Mouse (Mus musculus): Measurements from ENCODE around the gene Ppp4r3a. TPM values are rescaled to one million over a fixed set of nuclear protein-coding genes. Genes with fewer than 3 reads are reported as not detected.

Ppp4r3a gene
- polyA plus RNA-seq, 1 experiment from 2014 or later = 33.0 TPM

DNA sequence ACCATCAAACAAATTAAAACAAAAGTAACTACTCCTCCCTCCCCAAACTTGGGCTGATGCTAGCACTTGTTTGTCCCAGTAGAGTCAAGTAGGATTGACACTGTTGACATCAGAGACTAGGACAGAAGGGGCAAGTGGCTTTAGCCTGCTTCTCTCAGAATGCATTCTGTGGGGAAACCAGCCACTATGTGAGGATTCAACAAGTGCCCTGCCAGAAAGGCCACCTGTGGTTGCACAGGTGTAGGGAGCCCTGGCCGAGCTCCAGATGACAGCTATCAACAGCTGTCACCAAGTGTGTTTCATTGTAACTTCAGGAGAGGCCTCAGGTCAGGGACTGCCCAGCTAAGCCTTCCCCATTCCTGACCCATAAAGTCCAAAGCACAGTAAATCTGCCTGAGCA is 6.5 kb upstream of the Ppp4r3a start:
- H3K9ac ChIP-seq (replicated peaks; ENCODE audit: low read length) = no peak overlapping the region
- DNase-seq (no peak), ATAC-seq (ENCODE audit: low FRiP score, low TSS enrichment) (no peak)
- no peaks in the 10 kb centered on the region for H3K4me1 ChIP-seq (ENCODE audit: control insufficient read depth, insufficient read depth, low read length)
- H3K4me2 ChIP-seq (ENCODE audit: low read length) = no peak overlapping the region
- no peak overlapping the region for H3K27ac ChIP-seq (replicated peaks; ENCODE audit: low read depth, low read length)
- WGBS = 85% methylated on average over 1 of the region's 1 CpGs
- H3K27me3 ChIP-seq (ENCODE audit: control insufficient read depth, insufficient read depth, low read length) = no peaks in the 10 kb centered on the region
- H3K4me3 ChIP-seq (replicated peaks; ENCODE audit: low read depth, low read length) = no peak overlapping the region
- H3K9me3 ChIP-seq (ENCODE audit: control insufficient read depth, low read length) = no peaks in the 10 kb centered on the region
- H3K36me3 ChIP-seq (ENCODE audit: control insufficient read depth, insufficient read depth, low read length) = no peaks in the 10 kb centered on the region

GRCm38 (mm10) chr12:101087406-101087805 is 3.9 kb upstream of the Ppp4r3a start:
- no peak overlapping the region for H3K9ac ChIP-seq (replicated peaks; ENCODE audit: low read length)
- no peaks in the 10 kb centered on the region for H3K9me3 ChIP-seq (ENCODE audit: control insufficient read depth, low read length)
- no peaks in the 10 kb centered on the region for H3K36me3 ChIP-seq (ENCODE audit: control insufficient read depth, insufficient read depth, low read length)
- H3K4me2 ChIP-seq (ENCODE audit: low read length) = no peak overlapping the region
- ATAC-seq (ENCODE audit: low FRiP score, low TSS enrichment) = no peak
- WGBS = 87% methylated on average over 1 of the region's 1 CpGs
- no peak overlapping the region for H3K4me3 ChIP-seq (replicated peaks; ENCODE audit: low read depth, low read length)
- H3K27ac ChIP-seq (replicated peaks; ENCODE audit: low read depth, low read length) = no peak overlapping the region
- H3K27me3 ChIP-seq (ENCODE audit: control insufficient read depth, insufficient read depth, low read length) = no peaks in the 10 kb centered on the region
- DNase-seq = no peak
- H3K4me1 ChIP-seq (ENCODE audit: control insufficient read depth, insufficient read depth, low read length) = peaks cover 5% of the 10 kb centered on the region

DNA sequence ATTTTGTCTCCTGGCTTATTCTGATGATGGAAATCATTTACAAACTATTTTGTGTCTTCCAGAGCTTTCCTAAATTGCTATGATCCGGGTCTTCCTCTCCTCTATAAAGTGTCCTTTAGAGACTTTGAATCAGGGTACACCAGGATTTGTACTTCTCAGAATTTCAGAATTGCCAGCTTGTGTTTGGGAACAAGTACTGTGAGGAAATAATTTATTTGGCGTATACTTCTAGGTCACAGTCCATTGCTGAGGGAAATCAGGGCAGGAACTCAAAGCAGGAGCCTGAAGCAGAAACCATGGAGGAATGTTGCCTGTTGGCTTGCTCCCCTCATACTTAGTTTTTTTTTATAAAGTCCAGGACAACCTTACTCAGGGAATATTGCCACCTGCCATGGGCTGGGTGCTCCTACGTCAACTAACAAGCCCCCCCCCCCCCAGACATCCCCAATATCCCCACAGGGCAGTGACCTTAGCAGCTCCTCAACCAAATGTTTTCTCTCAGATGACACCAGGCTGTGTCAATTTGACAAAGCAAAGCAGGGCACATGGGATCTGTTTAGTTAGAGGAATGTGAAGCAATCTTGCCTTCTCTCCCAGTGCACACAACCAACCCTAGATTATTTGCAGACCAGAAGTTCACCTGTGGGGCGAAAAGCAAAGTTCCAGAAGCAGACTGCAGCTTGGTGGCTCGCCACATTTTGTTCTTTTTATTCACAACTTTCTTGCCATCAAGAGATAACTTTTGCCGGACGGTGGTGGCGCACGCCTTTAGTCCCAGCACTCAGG is 1.6 kb upstream of the Ppp4r3a start:
- Histone ChIP-seq H3K4me2 (ENCODE audit: low read length) (peak overlapping the region; percentile 91), H3K4me1 (ENCODE audit: control insufficient read depth, insufficient read depth, low read length) (peaks cover 21% of the 10 kb centered on the region), H3K4me3 (replicated peaks; ENCODE audit: low read depth, low read length) (peak overlapping the region; percentile 100), H3K27me3 (ENCODE audit: control insufficient read depth, insufficient read depth, low read length) (no peaks in the 10 kb centered on the region), H3K36me3 (ENCODE audit: control insufficient read depth, insufficient read depth, low read length) (no peaks in the 10 kb centered on the region), H3K9me3 (ENCODE audit: control insufficient read depth, low read length) (no peaks in the 10 kb centered on the region), H3K27ac (replicated peaks; ENCODE audit: low read depth, low read length) (no peak overlapping the region), H3K9ac (replicated peaks; ENCODE audit: low read length) (no peak overlapping the region)
- ATAC-seq (ENCODE audit: low FRiP score, low TSS enrichment) (no peak), DNase-seq (no peak)
- 94% methylated on average over 9 of the region's 9 CpGs for WGBS

DNA sequence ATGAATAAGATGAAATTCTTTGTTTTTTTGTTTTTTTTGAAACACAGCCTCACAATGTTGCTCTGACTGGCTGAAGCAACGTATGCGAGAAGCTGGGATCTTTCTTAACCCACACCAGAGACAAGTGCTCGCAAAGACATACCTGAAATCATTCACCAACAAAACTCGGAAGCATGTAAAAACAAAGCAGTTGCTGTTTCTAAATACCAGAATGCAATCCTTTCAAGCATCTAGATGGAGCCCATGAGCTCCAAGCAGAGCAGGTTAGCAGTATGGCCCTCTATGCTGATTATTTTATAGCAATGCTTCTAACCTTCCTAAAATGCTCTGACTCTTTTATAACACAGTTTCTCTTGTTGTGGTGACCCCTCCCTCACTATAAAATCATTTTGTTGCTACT is 735 bp upstream of the Ppp4r3a start:
- Histone ChIP-seq H3K9ac (replicated peaks; ENCODE audit: low read length) (peak overlapping the region; percentile 94), H3K4me3 (replicated peaks; ENCODE audit: low read depth, low read length) (peak overlapping the region; percentile 100), H3K36me3 (ENCODE audit: control insufficient read depth, insufficient read depth, low read length) (no peaks in the 10 kb centered on the region), H3K27me3 (ENCODE audit: control insufficient read depth, insufficient read depth, low read length) (no peaks in the 10 kb centered on the region), H3K4me2 (ENCODE audit: low read length) (peak overlapping the region; percentile 91), H3K4me1 (ENCODE audit: control insufficient read depth, insufficient read depth, low read length) (peaks cover 21% of the 10 kb centered on the region), H3K9me3 (ENCODE audit: control insufficient read depth, low read length) (no peaks in the 10 kb centered on the region), H3K27ac (replicated peaks; ENCODE audit: low read depth, low read length) (peak overlapping the region; percentile 99)
- ATAC-seq (ENCODE audit: low FRiP score, low TSS enrichment) (no peak), DNase-seq (peak; percentile 31)
- WGBS = 15% methylated on average over 4 of the region's 4 CpGs

DNA sequence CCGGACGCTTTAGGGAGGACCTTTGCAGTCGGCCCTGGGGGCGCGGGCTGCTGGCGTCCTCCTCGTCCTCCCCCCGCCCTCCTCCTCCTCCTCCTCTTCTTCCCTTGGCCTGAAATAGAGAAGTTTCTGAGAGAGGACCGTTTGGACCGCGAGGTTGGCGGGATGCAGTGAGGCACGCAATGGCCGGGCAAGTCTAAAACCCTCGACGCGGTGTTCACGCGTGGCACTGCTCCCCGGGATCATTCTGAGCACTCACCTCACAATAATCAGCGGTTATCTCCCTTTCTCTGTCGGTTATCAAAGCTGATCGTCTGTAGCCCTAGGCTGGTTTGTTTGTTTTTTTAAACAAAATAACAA is 315 bp upstream of the Ppp4r3a start:
- H3K4me3 ChIP-seq (replicated peaks; ENCODE audit: low read depth, low read length) = peak overlapping the region; percentile 100
- peaks cover 21% of the 10 kb centered on the region for H3K4me1 ChIP-seq (ENCODE audit: control insufficient read depth, insufficient read depth, low read length)
- under 1% methylated on average over 23 of the region's 23 CpGs for WGBS
- H3K9me3 ChIP-seq (ENCODE audit: control insufficient read depth, low read length) = no peaks in the 10 kb centered on the region
- peak overlapping the region; percentile 91 for H3K4me2 ChIP-seq (ENCODE audit: low read length)
- H3K36me3 ChIP-seq (ENCODE audit: control insufficient read depth, insufficient read depth, low read length) = no peaks in the 10 kb centered on the region
- DNase-seq = no peak
- peak overlapping the region; percentile 99 for H3K27ac ChIP-seq (replicated peaks; ENCODE audit: low read depth, low read length)
- peak overlapping the region; percentile 94 for H3K9ac ChIP-seq (replicated peaks; ENCODE audit: low read length)
- no peaks in the 10 kb centered on the region for H3K27me3 ChIP-seq (ENCODE audit: control insufficient read depth, insufficient read depth, low read length)
- ATAC-seq (ENCODE audit: low FRiP score, low TSS enrichment) = no peak; the same call in 1 of the 2 replicates

GRCm38 (mm10) chr12:101082296-101083075 is 1.0 kb downstream of the Ppp4r3a start:
- no peaks in the 10 kb centered on the region for H3K27me3 ChIP-seq (ENCODE audit: control insufficient read depth, insufficient read depth, low read length)
- peak; percentile 28 for DNase-seq
- peak overlapping the region; percentile 99 for H3K27ac ChIP-seq (replicated peaks; ENCODE audit: low read depth, low read length)
- under 1% methylated on average over 69 of the region's 69 CpGs for WGBS
- no peaks in the 10 kb centered on the region for H3K9me3 ChIP-seq (ENCODE audit: control insufficient read depth, low read length)
- H3K36me3 ChIP-seq (ENCODE audit: control insufficient read depth, insufficient read depth, low read length) = no peaks in the 10 kb centered on the region
- peaks cover 21% of the 10 kb centered on the region for H3K4me1 ChIP-seq (ENCODE audit: control insufficient read depth, insufficient read depth, low read length)
- H3K4me3 ChIP-seq (replicated peaks; ENCODE audit: low read depth, low read length) = peak overlapping the region; percentile 100
- H3K9ac ChIP-seq (replicated peaks; ENCODE audit: low read length) = peak overlapping the region; percentile 94
- H3K4me2 ChIP-seq (ENCODE audit: low read length) = peak overlapping the region; percentile 91
- ATAC-seq (ENCODE audit: low FRiP score, low TSS enrichment) = peak; percentile 14; the same call in 1 of the 2 replicates

DNA sequence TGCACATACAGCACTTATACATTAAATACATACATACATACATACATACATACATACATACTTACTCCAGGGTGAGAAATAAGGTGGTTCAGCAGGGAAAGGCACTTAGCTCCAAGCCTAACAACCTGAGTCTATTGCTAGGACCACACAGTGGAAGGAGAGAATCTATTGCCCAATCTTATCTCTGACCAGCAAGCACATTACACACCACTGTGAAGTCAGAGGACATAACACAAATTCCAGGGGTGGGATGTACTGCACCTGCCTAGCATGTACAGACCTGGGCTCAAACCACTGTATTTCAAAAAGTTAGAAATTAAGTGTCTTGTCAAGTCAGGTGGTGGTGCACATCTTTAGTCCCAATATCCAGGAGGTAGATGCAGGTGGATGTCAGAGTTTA is 5.5 kb downstream of the Ppp4r3a start:
- no peak overlapping the region for H3K4me2 ChIP-seq (ENCODE audit: low read length)
- no peaks in the 10 kb centered on the region for H3K36me3 ChIP-seq (ENCODE audit: control insufficient read depth, insufficient read depth, low read length)
- no peak overlapping the region for H3K4me3 ChIP-seq (replicated peaks; ENCODE audit: low read depth, low read length)
- H3K9ac ChIP-seq (replicated peaks; ENCODE audit: low read length) = no peak overlapping the region
- H3K9me3 ChIP-seq (ENCODE audit: control insufficient read depth, low read length) = no peaks in the 10 kb centered on the region
- H3K27ac ChIP-seq (replicated peaks; ENCODE audit: low read depth, low read length) = no peak overlapping the region
- DNase-seq = no peak
- no peaks in the 10 kb centered on the region for H3K27me3 ChIP-seq (ENCODE audit: control insufficient read depth, insufficient read depth, low read length)
- no peak for ATAC-seq (ENCODE audit: low FRiP score, low TSS enrichment)
- H3K4me1 ChIP-seq (ENCODE audit: control insufficient read depth, insufficient read depth, low read length) = peaks cover 16% of the 10 kb centered on the region

DNA sequence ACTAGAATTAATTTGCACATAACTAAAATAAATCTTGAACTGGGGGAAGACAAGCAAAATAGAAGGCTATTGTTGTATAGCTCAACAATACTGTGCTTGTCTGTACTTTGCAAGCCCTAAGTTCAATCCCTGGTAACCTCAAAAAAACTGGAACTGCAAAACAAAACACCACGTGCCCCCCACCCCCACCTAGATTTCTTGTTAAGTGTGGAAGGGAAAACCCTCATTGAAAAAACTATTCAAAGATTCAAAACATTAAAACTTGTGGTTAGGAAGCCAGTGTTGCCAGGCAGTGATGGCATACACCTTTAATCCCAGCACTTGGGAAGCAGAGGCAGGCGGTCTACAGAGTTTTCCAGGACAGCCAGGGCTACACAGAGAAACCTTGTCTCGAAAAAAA is 8.1 kb downstream of the Ppp4r3a start:
- Histone ChIP-seq H3K36me3 (ENCODE audit: control insufficient read depth, insufficient read depth, low read length) (no peaks in the 10 kb centered on the region), H3K27me3 (ENCODE audit: control insufficient read depth, insufficient read depth, low read length) (no peaks in the 10 kb centered on the region), H3K27ac (replicated peaks; ENCODE audit: low read depth, low read length) (no peak overlapping the region), H3K4me1 (ENCODE audit: control insufficient read depth, insufficient read depth, low read length) (no peaks in the 10 kb centered on the region), H3K4me2 (ENCODE audit: low read length) (no peak overlapping the region), H3K4me3 (replicated peaks; ENCODE audit: low read depth, low read length) (no peak overlapping the region), H3K9me3 (ENCODE audit: control insufficient read depth, low read length) (no peaks in the 10 kb centered on the region), H3K9ac (replicated peaks; ENCODE audit: low read length) (no peak overlapping the region)
- WGBS = 92% methylated on average over 3 of the region's 3 CpGs
- no peak for DNase-seq
- no peak for ATAC-seq (ENCODE audit: low FRiP score, low TSS enrichment)

Data from midbrain, embryonic 14.5 days (tissue).